14 mouse cellular contexts compared by ENCODE assay signal in the genomic region with DNA sequence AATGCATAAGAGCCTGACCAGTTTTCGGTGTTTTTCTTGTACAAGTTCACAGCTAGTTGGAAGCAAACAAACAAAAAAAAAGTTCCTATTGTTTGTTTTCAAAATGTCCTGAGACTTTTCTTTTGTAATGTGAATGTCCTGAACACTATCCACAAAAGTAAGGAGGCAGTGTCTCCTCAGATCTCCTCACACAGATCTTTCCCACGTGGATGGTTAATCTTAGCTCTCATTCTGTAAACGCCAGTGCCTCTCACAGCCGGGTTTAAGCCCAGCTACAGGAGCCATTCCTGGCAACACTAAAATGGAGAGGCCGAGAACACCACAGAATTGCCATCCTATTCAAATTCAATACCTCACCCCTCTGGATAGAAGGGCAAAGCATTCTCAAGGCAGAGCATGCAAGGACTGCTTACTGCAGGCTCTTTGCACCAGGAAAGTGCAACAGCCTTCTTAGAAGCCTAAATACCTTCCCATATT.
A peak's percentile ranks its signal among the peaks of the same experiment; 100 is the strongest.
DNase-seq lines count a peak whose midpoint lies in the region; ATAC-seq lines count a peak whose summit lies in the region.
"Had no signal": no experiment of that assay in that cellular context is flagged by ENCODE, and none has a peak within 500 bp of the region (broad histone marks: within the 10 kb centered on the region; RNA-seq: fewer than 3 reads in every experiment).

No protein-coding gene starts in this region.

- 12% methylated on average over 5 of the region's 5 CpGs for WGBS in hindbrain, embryonic 10.5 days
- WGBS in hindbrain, embryonic 14.5 days, result 6% methylated on average over 5 of the region's 5 CpGs
- WGBS in forebrain, embryonic 13.5 days, result 4% methylated on average over 5 of the region's 5 CpGs
- 6% methylated on average over 5 of the region's 5 CpGs for WGBS in limb, embryonic 11.5 days
- WGBS in neural tube, embryonic 13.5 days, result 5% methylated on average over 5 of the region's 5 CpGs

- H3K36me3 ChIP-seq in hindbrain, embryonic 10.5 days, result no peaks in the 10 kb centered on the region
- H3K36me3 ChIP-seq in hindbrain, embryonic 14.5 days (replicated peaks; ENCODE audit: control insufficient read depth, insufficient read depth), result no peaks in the 10 kb centered on the region
- no peaks in the 10 kb centered on the region for H3K36me3 ChIP-seq in forebrain, embryonic 13.5 days (ENCODE audit: poor library complexity, severe bottlenecking)
- no peaks in the 10 kb centered on the region for H3K36me3 ChIP-seq in limb, embryonic 11.5 days (ENCODE audit: control insufficient read depth, insufficient read depth, low read length)
- no peaks in the 10 kb centered on the region for H3K36me3 ChIP-seq in neural tube, embryonic 13.5 days
- H3K36me3 ChIP-seq: G1E had no signal

- no peaks in the 10 kb centered on the region for H3K9me3 ChIP-seq in hindbrain, embryonic 10.5 days
- no peaks in the 10 kb centered on the region for H3K9me3 ChIP-seq in hindbrain, embryonic 14.5 days (ENCODE audit: control insufficient read depth, low read length)
- H3K9me3 ChIP-seq in forebrain, embryonic 13.5 days (replicated peaks), result no peaks in the 10 kb centered on the region
- H3K9me3 ChIP-seq in limb, embryonic 11.5 days (ENCODE audit: control insufficient read depth, low read length), result no peaks in the 10 kb centered on the region
- no peaks in the 10 kb centered on the region for H3K9me3 ChIP-seq in neural tube, embryonic 13.5 days
- H3K9me3 ChIP-seq: G1E had no signal

- H3K4me2 ChIP-seq in hindbrain, embryonic 14.5 days (replicated peaks), result no peak overlapping the region
- H3K4me2 ChIP-seq in forebrain, embryonic 13.5 days, result peak overlapping the region; percentile 17
- H3K4me2 ChIP-seq in limb, embryonic 11.5 days (ENCODE audit: low read depth, severe bottlenecking), result no peak overlapping the region; the same call in 1 of the 2 replicates
- H3K4me2 ChIP-seq in neural tube, embryonic 13.5 days, result no peak overlapping the region

- H3K4me3 ChIP-seq in hindbrain, embryonic 10.5 days, result no peak overlapping the region
- no peak overlapping the region for H3K4me3 ChIP-seq in hindbrain, embryonic 14.5 days (replicated peaks; ENCODE audit: low read length)
- no peak overlapping the region for H3K4me3 ChIP-seq in forebrain, embryonic 13.5 days
- H3K4me3 ChIP-seq in limb, embryonic 11.5 days (ENCODE audit: low read depth, low read length), result no peak overlapping the region
- no peak overlapping the region for H3K4me3 ChIP-seq in neural tube, embryonic 13.5 days

- DNase-seq in hindbrain, embryonic 10.5 days (ENCODE audit: low spot score), result no peak
- no peak for DNase-seq in hindbrain, embryonic 14.5 days (ENCODE audit: low spot score)
- peak; percentile 48 for DNase-seq in limb, embryonic 11.5 days (ENCODE audit: low spot score)
- DNase-seq in spleen, adult 18-20 months, result no peak
- DNase-seq in kidney, postnatal 10 days, result no peak
- DNase-seq in lung, postnatal 25 days (ENCODE audit: low spot score), result no peak
- DNase-seq: B cell, adult 2 months; kidney, postnatal 25 days had no signal

- no peaks in the 10 kb centered on the region for H3K27me3 ChIP-seq in hindbrain, embryonic 10.5 days (ENCODE audit: insufficient read depth, poor library complexity, severe bottlenecking)
- H3K27me3 ChIP-seq in hindbrain, embryonic 14.5 days (ENCODE audit: control insufficient read depth, insufficient read depth, low read length), result no peaks in the 10 kb centered on the region
- no peaks in the 10 kb centered on the region for H3K27me3 ChIP-seq in forebrain, embryonic 13.5 days
- H3K27me3 ChIP-seq in limb, embryonic 11.5 days (ENCODE audit: control insufficient read depth, insufficient read depth, low read length), result no peaks in the 10 kb centered on the region
- peaks cover 13% of the 10 kb centered on the region; the same call in 1 of the 2 replicates for H3K27me3 ChIP-seq in neural tube, embryonic 13.5 days

- peaks cover 28% of the 10 kb centered on the region for H3K4me1 ChIP-seq in hindbrain, embryonic 10.5 days (replicated peaks)
- H3K4me1 ChIP-seq in hindbrain, embryonic 14.5 days (replicated peaks; ENCODE audit: control insufficient read depth, insufficient read depth, low read length), result peaks cover 11% of the 10 kb centered on the region
- peaks cover 42% of the 10 kb centered on the region for H3K4me1 ChIP-seq in forebrain, embryonic 13.5 days
- peaks cover 20% of the 10 kb centered on the region for H3K4me1 ChIP-seq in limb, embryonic 11.5 days (ENCODE audit: control insufficient read depth, insufficient read depth, low read length)
- peaks cover 20% of the 10 kb centered on the region for H3K4me1 ChIP-seq in neural tube, embryonic 13.5 days (replicated peaks)

- ATAC-seq in hindbrain, embryonic 14.5 days (ENCODE audit: low FRiP score), result no peak
- peak; percentile 65 for ATAC-seq in forebrain, embryonic 13.5 days
- ATAC-seq in limb, embryonic 11.5 days (ENCODE audit: insufficient number of reproducible peaks, low FRiP score, low TSS enrichment, low read depth), result no peak
- ATAC-seq in neural tube, embryonic 13.5 days (ENCODE audit: low read depth), result no peak
- ATAC-seq: activated CD4-positive, CD25-positive, alpha-beta regulatory T cell, adult 4 months had no signal

- H3K27ac ChIP-seq in hindbrain, embryonic 10.5 days, result peak overlapping the region; percentile 85
- H3K27ac ChIP-seq in hindbrain, embryonic 14.5 days, result no peak overlapping the region
- peak overlapping the region; percentile 86 for H3K27ac ChIP-seq in forebrain, embryonic 13.5 days
- H3K27ac ChIP-seq in limb, embryonic 11.5 days (replicated peaks; ENCODE audit: low read depth, low read length), result peak overlapping the region; percentile 79
- peak overlapping the region; percentile 28; the same call in 1 of the 2 replicates for H3K27ac ChIP-seq in neural tube, embryonic 13.5 days (replicated peaks)
- H3K27ac ChIP-seq: liver, embryonic 14.5 days; macrophage had no signal

- no peak overlapping the region for H3K9ac ChIP-seq in hindbrain, embryonic 14.5 days
- no peak overlapping the region for H3K9ac ChIP-seq in forebrain, embryonic 13.5 days
- H3K9ac ChIP-seq in limb, embryonic 11.5 days (ENCODE audit: low read length), result peak overlapping the region; percentile 35; the same call in 1 of the 2 replicates
- H3K9ac ChIP-seq in neural tube, embryonic 13.5 days, result no peak overlapping the region
- H3K9ac ChIP-seq: liver, embryonic 14.5 days had no signal
